Mouse (Mus musculus): ENCODE measurements around the gene Gm9972. TPM values are rescaled to one million over a fixed set of nuclear protein-coding genes. Genes with fewer than 3 reads are reported as not detected.

Gm9972 gene
- total and polyA plus RNA-seq, 3 experiments: not detected

- Histone ChIP-seq H3K9ac (ENCODE audit: insufficient read depth, low read depth) (no peak overlapping the region), H3K36me3 (replicated peaks in 1 of 2; ENCODE audit: control insufficient read depth in 1 of 2, insufficient read depth in 1 of 2, low read length in 1 of 2) (no peaks in the 10 kb centered on the region), H3K27ac (ENCODE audit: insufficient read depth, low read depth) (no peak overlapping the region), H3K79me2 (replicated peaks; ENCODE audit: control insufficient read depth, extremely low read depth, insufficient read depth, poor library complexity, severe bottlenecking) (no peaks in the 10 kb centered on the region), H3K4me1 (ENCODE audit: control insufficient read depth in 1 of 2, insufficient read depth in 2 of 2) (peaks cover 4 to 15% of the 10 kb centered on the region in 2 experiments), H3K4me2 (ENCODE audit: insufficient read depth, low read depth, poor library complexity, severe bottlenecking) (no peak overlapping the region), H3K27me3 (replicated peaks) (no peaks in the 10 kb centered on the region), H3K9me3 (replicated peaks; ENCODE audit: low read length) (no peaks in the 10 kb centered on the region), H3K4me3 (replicated peaks in 1 of 3; ENCODE audit: low read depth in 2 of 3, low read length in 2 of 3, poor library complexity in 1 of 3) (no peak overlapping the region)
- no peak for DNase-seq (ENCODE audit: extremely low read depth)
- dilution Hi-C loops (cut with MboI; ENCODE audit: extremely low pct_ligation_motif_present, extremely low pct_unique_long_range_greater_than_20kb, low sequenced_read_pairs): no loop called here
- TF ChIP-seq POLR2A (IDR thresholded peaks at IDR 0.05; ENCODE audit: low read depth, low read length) (no peak), CHD2 (IDR thresholded peaks at IDR 0.05; ENCODE audit: low read length) (no peak), ZNF384 (IDR thresholded peaks at IDR 0.05; ENCODE audit: low read depth, low read length) (no peak), MXI1 (IDR thresholded peaks at IDR 0.05; ENCODE audit: low read depth, low read length) (no peak), ZC3H11A (IDR thresholded peaks at IDR 0.05; ENCODE audit: low read depth, low read length) (no peak), TCF12 (IDR thresholded peaks at IDR 0.05; ENCODE audit: low read depth, low read length) (no peak), MEF2A (IDR thresholded peaks at IDR 0.05; ENCODE audit: borderline replicate concordance, low read depth, low read length) (no peak), MYC (IDR thresholded peaks at IDR 0.05; ENCODE audit: low read depth, low read length) (no peak), MAX (IDR thresholded peaks at IDR 0.05; ENCODE audit: low read length) (no peak), GABPA (IDR thresholded peaks at IDR 0.05; ENCODE audit: insufficient replicate concordance, low read depth, low read length) (no peak), SIN3A (IDR thresholded peaks at IDR 0.05; ENCODE audit: low read length) (no peak), NELFE (IDR thresholded peaks at IDR 0.05; ENCODE audit: low read depth, low read length) (no peak), JUN (IDR thresholded peaks at IDR 0.05; ENCODE audit: insufficient read depth, low read depth, low read length) (no peak), SMC3 (IDR thresholded peaks at IDR 0.05; ENCODE audit: low read depth, low read length) (no peak), PAX5 (IDR thresholded peaks at IDR 0.05; ENCODE audit: low read length) (no peak), EP300 (IDR thresholded peaks at IDR 0.05; ENCODE audit: low read length) (no peak)
- in situ Hi-C loops (cut with MboI; ENCODE audit: low pct_ligation_motif_present, low pct_unique_long_range_greater_than_20kb, low sequenced_read_pairs): no loop called here
Measured at GRCm38 (mm10) chr11:43054972-43055371, 19.4 kb downstream of the Gm9972 start.

GRCm38 (mm10) chr11:43059437-43059970 lies 24.0 kb downstream of the Gm9972 start:
- H3K9me3 ChIP-seq (replicated peaks; ENCODE audit: low read length): no peaks in the 10 kb centered on the region
- in situ Hi-C loops (cut with MboI; ENCODE audit: low pct_ligation_motif_present, low pct_unique_long_range_greater_than_20kb, low sequenced_read_pairs) (no loop called here), dilution Hi-C loops (cut with MboI; ENCODE audit: extremely low pct_ligation_motif_present, extremely low pct_unique_long_range_greater_than_20kb, low sequenced_read_pairs) (no loop called here)
- TF ChIP-seq PAX5 (IDR thresholded peaks at IDR 0.05; ENCODE audit: low read length) (no peak), NELFE (IDR thresholded peaks at IDR 0.05; ENCODE audit: low read depth, low read length) (no peak), TBP (conservative IDR thresholded peaks at IDR 0.05; ENCODE audit: low read depth, low read length) (no peak)
- H3K27ac ChIP-seq (ENCODE audit: insufficient read depth, low read depth): no peak overlapping the region
- no peaks in the 10 kb centered on the region for H3K79me2 ChIP-seq (replicated peaks; ENCODE audit: control insufficient read depth, extremely low read depth, insufficient read depth, poor library complexity, severe bottlenecking)
- no peaks in the 10 kb centered on the region for H3K4me1 ChIP-seq (ENCODE audit: control insufficient read depth in 1 of 2, insufficient read depth in 2 of 2)
- no peaks in the 10 kb centered on the region for H3K36me3 ChIP-seq (replicated peaks in 1 of 2; ENCODE audit: control insufficient read depth in 1 of 2, insufficient read depth in 1 of 2, low read length in 1 of 2)
- H3K4me3 ChIP-seq (replicated peaks in 1 of 3; ENCODE audit: low read depth in 2 of 3, low read length in 2 of 3, poor library complexity in 1 of 3): no peak overlapping the region
- H3K27me3 ChIP-seq (replicated peaks): no peaks in the 10 kb centered on the region
- H3K4me2 ChIP-seq (ENCODE audit: insufficient read depth, low read depth, poor library complexity, severe bottlenecking): no peak overlapping the region
- H3K9ac ChIP-seq (ENCODE audit: insufficient read depth, low read depth): no peak overlapping the region
- DNase-seq (ENCODE audit: extremely low read depth): no peak

Data from CH12.LX (cell line).